Mouse (Mus musculus): ENCODE measurements around the gene Znhit6.

Znhit6 gene

DNA sequence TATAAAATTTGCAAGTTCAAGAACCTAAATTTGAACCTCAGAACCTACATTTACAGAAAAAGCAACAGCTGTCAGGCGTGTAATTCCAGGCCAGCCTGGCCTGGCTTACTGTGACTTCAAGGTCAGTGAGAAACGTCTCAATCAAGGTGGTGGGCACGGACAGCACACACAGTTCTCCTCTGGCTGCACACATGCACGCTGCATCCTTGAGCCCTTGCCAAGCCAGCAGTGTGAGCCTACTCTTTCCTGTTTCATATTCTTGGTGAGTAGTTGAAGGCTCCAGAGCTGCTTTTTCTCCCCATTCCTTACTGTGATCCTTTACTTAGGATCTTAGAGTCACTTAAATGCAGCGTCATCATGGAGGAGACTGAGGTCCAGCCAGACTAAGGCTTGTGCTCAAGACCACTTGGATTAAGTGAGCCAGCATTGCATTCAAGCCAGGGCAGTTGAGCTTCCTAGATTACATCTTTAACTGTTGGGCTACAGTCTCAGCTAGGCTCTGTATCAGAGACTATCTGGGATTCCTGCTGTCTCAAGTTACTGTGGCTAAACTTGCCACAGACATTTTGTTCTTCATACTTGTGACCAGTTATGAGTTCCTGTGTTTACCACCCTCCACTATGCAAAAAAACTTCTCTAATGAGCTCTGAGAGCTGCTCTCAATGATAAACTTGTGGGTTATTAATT, 29.6 kb downstream of the Znhit6 start:
- no peak for DNase-seq

DNA sequence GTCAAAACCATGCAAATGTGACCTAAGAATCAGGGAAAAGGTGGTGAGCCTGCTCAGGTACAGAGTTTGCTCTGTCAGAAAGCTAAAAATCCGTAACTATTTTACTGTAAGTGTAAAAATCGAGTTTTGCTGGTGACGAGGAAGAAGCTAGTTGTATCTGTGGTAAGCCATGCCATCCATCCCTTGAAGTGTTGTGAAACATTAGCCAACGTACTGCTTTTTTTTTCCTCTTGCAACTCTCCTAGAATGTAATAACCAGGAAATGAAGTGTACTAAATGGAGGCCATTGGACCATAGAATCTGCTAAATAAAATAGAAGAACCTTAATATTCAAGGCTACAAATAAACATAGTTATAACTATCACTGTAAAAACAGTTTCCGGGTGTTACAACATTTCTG, 32.3 kb downstream of the Znhit6 start:
- DNase-seq, result no peak

DNA sequence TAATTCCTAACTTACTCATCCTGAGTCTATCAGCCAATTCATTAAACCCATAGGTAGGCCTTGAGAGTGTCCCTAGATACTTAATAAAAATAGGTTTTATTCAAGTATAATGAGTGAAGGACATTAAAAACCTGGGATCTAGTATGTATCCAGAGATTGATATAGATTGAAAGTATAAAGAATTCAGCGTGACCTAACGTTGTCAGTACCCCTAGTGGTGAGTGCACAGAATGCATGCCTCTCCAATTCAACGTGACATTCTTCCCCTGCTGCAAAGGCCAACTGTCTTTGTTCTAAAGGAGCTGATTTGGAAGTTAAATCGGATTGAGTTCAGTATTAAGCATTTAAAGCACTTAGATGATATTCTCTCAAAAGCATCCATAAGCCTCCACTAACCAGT, 36.7 kb downstream of the Znhit6 start:
- DNase-seq, result no peak

DNA sequence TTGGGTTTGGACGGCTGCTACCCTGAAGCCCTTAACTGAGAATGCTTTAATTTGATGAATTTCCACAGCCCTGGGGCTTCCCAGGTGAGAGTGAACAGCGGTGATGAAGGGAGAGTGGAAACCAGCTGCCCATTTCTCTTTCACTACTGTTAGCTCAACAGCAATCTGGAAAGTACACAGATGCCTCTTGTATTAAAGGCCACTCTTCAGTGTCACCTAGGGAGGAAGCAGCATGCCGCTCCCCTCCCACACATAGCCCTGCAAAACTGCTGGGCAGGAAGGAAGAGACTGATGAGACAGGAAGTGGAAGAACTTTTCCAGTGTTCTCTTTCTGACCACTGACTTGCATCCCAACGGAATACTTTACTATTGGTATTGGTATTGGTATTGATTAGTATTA, 37.2 kb downstream of the Znhit6 start:
- no peak for DNase-seq

DNA sequence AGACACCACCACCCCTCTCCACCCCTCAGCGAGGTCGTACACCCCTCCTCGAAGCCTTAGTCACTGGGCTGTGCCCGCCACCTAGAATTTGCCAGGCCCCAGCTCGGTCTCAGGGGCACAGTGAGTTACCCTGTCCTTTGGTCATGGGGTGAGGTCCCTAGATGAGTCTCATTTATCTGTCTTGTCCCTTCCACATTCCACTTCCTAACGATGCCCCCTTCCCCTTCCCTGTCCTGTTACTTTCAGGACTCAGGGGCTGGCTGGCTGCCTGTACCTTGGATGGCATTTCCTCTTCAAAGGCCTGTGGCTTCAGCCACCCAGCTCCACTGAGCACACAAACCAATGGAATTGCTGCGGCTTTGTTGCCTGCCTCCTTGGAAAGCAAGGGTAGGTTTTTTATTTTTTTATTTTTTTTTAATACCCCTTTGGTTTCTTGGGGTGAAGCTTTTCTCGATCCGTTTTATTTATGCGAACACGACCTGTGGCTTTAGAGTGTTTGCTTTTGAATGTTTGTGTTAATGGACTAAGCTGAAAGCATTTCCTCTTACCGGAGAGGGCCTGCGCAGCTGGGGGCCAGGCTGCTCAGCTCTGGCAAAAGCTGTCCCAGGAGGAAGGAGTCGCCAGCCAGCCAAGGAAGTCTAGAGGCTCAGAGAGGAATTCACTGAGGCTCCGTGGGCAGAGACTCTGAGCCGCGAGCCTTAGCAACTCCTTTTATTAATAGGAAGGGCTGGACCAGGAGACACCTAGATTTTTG, 38.5 kb downstream of the Znhit6 start:
- DNase-seq, result no peak

DNA sequence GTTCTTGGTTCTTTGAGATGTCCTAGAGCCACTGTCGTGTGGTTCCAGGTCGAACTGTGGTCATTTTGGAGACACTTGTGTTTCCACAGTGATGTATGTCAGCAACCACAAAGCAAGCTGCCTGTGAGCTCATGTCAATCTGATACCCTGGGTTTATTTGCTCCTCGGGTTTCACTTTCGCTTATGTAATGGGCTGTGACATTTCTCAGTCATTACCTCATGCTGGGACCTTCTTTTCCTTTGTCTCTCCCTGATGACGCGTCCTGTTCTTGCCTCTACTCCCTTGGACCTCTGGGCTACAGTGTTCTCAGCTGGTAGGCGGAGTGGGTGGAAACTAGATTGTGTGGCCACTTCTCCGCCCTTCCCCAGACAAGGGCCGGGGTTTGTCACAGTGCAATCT, 42.3 kb downstream of the Znhit6 start:
- no peak for DNase-seq

DNA sequence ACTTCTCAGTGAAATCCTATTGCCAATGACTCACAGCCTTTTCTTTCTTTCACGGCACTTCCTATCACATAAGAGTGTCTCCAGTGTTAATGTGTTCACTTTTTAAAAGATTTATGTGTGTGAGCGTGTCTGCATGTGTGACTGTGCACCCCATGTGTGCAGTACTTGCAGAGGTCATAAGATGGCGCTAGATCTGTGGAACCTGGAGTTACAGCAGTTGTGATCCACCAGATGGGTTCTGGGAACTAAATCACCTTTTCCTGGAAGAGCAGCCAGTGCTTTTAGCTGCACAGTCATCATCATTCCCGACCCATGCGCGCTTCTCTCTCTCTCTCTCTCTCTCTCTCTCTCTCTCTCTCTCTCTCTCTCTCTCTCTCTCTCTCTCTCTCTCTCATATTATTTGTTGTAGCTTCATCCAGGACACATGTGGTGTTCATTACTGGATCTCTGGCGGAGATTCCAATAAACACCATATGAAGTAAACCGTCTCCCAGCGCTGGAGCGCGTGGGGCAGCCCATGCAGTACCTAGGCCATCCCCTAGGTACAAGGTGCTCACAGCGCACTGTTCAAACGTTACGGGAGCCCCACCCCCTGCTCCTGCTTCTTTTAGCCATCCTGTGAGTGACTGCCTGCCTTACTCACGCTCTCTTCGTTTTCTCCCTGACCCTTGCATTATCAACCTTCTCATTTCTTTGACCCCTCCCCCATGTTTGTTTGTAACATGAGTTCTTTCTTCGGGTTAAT, 43.8 kb downstream of the Znhit6 start:
- no peak for DNase-seq

DNA sequence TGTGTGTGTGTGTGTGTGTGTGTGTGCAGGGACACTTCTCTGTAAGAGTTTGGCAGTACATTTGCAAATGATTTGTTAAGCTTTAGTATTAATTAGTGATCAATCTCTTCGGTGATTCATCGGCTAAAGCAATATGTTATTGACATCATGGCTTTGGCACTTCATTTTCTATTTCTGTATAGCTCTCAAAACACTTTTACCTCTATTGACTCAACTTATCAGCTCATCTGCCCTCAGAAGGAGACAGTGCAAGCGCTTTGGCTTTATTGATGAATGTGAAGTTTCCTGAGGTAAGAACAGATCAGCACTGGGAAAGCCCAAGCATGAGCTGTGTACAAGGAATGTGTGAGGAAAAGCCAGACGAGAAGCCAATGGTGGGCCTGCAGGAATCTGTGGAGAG, 45.2 kb downstream of the Znhit6 start:
- no peak for DNase-seq

DNA sequence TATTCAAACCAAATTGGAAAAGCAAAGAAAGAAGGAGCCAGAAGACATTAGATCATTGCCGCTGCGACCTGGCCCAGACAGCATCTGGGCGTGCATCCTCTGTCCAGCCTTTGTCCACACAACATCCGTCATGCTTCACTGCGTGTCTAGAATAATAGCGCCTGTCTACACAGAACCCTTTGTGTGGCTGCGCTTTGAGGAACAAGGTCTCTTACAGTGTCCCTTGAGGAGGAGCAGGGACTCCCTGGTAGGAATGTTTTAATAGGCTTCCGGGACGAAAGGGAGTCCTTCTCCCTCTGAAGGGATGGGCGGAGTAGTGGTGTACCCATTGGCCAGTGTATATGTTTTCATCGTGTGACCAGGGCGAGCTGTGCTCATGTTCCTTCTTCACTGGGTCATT, 47.0 kb downstream of the Znhit6 start:
- no peak for DNase-seq

DNA sequence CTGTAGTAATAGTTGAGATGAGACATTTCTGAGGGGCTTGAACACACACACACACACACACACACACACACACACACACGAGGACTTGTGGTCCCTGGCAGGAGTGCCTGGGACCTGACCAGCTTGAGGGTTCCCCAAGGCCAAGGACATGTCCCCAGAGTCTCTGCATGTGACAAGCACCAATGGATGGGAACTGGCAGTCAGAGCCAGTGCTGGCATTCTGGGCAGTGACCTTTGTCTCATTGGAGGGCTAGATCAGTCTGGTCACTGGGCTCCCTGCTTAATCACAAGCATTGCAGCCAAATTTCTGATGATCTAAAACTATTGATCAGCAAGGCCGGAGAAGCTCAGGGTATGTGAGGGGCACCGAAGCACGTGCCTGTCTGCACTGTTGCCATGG, 48.8 kb downstream of the Znhit6 start:
- no peak for DNase-seq

DNA sequence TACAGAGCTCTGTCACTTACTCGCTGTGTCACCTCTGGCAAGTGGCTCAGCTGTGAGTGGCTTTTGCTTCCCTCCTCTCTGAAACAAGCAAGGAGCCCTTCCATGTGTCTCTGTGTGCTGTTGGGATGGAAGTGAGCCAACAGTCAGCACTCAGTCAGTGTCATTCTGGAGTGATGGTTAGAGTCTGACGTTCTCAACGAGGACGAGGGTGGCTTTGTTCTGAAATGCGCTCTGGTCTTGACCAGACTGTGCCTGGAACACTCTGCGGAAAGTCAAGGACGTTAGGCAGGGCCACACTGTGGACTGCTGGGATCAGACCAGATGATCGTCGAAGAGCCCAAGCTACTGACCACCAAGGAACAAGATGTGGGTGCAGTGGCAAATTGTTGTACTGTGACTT, 49.5 kb downstream of the Znhit6 start:
- no peak for DNase-seq

DNA sequence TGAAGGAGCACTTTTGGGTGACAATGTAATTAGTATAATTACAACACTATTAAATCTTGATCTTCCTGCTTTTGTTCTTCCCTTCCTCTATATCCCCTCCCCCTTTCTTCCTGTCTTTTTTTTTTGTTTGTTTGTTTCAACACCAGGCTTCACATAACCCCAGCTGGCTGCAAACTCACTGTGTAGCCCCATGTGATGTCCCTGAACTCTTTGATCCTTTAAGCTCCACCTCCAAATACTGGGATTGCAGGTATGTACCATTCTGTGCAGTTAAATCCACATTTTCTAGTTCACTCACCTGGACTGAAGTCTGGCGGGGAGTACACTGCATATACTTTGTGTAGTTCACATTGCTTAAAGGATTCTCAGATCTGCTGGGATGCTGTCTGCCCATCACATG, 50.1 kb downstream of the Znhit6 start:
- no peak for DNase-seq

DNA sequence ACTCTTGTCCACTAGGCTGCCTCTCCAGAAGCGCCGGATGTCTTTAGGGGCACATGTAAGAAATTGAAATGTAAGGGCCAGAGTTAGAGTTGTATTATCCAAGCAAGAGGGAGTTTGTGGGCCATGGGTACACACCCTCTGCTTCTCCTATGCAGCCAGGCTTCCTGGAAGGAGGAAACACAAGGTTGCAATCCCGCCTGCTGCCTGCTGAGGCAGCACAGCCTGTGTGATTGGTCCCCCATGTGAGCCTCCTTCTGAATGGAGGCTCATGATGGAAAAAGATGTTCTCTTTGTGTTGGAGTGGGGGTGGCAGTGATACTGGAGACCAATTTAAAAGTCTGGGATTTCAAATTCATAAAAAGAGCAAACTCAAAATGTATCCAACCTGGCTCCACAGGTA, 51.8 kb downstream of the Znhit6 start:
- DNase-seq, result no peak

DNA sequence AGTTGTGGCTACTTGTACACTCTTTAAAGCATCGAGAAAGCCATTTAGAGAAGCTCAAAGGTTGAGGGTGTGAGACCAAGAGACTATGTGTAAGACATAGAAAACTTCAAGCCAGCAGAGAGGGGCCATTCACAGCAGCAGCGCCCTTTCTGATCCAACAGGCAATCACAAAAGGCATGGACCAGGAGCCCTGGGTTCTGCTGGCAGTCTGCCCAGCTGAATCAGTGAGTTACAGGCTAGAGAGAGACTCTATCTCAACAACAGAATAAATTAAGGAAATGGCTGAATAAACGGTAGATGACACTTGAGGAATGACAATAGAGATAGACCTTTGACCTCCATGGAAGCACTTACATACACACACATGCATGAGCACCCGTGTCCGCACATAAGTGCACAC, 52.6 kb downstream of the Znhit6 start:
- no peak for DNase-seq

DNA sequence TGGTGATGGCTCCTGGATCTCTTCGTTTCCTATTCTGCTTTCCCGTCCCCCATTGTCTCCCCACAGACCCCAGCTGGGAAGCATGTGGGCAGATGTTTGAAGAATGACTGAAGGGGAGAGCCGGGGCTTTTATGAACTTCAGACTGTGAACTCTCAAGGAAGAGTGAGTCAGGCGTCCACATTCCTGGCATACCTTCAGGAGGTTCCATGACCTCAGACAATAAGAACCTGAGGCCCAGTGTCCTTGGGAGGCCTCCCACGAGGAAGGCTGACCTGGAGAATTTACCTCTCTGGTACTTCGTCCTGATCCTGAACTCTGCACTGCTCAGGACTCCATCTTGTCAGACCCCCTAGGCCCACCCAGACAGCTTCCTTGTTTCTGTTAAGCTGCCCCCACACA, 56.9 kb downstream of the Znhit6 start:
- DNase-seq, result no peak

DNA sequence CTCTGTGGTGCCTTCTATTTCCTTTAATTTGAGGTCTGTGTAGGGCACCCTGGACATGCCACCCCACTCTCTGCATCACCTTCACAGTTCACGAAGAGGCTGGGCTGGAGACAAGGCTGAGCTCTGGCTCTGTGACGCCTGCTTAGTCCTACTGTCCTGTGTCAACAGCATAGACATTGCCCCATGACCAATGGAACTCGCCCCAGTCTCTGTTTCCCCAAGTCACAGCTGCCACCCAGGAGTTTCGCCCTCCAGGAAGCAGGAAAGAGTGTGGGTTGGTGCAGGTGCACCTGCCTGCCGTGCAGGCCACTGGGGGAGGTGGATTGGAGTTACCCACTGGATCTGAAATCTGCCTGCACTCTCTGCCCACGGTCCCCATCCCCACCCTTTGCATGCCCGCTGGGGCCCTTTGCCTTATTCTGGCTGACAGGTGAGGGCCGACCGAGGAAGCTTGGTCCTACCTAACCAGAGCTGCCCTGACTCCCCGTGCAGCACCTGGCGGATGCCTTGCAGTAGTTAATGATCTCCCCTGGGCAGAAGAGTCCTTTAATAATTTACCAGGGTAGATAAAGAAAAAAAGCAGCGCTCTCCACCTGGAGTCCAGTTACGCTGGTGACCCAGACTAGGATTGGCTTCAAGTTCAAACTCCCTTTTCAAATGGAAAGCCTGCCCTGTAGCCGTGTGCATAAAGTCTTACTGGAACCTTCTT, 58.2 kb downstream of the Znhit6 start:
- no peak for DNase-seq

DNA sequence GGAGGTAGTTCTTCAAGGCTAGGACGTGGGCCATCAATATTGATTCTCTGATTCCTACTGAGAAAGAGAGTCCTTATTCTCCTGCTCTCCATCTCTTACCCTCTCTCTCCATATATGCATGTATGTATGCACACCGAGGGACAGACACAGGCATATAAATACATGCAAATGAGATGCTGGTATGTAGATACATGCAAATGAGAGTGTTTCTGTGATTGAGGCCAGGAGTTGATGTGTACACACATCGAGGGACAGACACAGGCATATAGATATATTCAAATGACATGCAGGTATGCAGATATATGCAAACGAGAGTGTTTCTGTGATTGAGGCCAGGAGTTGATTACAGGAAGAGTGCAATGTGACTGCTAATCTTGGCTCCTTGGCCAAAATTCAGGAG, 64.2 kb downstream of the Znhit6 start:
- DNase-seq, result no peak

DNA sequence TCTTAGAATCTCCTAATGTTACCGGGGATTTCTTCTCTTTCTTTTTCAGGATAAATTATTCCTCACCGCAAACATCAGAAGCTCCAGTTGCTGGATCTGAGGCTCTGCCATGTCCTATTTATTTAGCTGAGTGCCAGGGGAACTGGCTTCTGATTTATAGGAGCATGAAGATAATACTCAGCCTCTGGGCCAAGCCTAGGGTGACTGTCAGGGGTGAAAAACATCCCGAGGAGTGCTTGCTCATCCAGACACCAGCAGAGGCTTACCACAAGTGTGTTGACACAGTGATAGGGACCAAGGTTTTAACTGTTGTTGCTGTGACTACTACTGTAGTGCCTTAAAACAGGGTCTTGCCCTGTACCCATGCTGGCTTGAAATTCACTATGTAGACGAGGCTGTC, 64.6 kb downstream of the Znhit6 start:
- no peak for DNase-seq

DNA sequence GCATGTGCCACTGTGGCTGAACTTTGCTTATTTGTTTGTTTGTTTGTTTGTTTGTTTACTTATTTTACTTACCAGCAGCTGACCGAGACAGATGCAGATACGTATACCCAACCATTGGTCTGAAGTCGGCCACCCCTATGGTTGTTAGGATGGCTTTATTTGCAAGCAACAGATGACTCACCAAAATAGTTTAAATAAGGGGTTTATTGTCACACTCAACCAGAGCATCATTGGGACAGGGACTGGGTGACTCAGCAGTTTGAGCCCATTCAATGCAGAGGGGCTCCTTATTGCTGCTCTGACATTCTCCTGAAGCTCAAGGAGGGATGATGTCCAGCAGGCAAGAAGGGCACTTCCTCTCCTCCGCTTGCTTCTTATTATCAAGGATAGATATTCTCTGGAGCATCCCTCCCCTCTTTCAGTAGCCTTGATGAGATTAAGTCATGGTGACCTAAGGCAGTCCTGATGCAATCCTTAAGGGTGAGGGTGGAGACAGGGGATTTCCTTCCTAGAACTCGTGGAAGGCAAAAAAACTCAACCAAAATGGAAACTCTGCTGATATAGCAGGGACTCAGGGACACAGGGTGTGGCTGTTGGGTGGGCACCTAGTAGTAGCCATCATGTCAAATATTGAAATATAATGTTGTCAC, 65.2 kb downstream of the Znhit6 start:
- DNase-seq, result no peak

DNA sequence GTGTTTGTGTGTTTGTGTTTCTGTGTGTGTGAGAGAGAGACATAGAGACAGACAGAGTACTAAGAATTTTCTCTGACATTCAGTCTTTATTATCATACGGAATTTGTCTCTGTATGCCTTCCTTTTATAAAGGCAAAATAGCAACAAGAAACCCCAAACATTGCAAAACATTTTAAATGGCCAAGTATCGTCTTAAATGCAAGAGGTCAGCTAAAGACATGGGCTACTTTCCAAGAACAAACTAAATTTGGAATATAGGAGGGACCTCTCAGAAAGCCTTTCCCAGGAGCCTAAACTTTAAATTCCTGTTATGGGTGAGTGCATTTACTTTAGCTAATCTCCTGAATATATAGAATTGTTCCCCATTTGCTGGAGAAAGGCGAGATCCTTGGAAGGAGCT, 65.9 kb downstream of the Znhit6 start:
- DNase-seq, result no peak

DNA sequence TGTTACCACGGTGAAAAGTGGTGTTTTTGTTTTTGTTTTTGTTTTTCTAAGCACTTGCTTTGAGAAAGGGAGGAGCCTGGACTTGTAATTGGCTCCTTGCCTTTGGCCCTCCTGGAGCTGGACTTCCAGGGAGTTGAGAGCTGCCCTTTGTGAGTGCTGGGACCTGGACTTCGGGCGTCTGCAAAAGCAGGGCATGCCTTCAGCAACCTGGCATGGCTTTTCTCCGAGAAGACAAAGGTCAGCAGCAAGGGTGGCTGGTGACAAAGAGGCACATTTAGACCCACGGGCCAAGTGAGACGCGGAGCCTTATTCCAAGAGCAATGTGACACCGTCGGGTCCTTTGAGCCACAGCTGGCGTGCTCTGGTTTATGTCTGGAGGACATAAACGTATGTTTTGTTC, 66.9 kb downstream of the Znhit6 start:
- no peak for DNase-seq

DNA sequence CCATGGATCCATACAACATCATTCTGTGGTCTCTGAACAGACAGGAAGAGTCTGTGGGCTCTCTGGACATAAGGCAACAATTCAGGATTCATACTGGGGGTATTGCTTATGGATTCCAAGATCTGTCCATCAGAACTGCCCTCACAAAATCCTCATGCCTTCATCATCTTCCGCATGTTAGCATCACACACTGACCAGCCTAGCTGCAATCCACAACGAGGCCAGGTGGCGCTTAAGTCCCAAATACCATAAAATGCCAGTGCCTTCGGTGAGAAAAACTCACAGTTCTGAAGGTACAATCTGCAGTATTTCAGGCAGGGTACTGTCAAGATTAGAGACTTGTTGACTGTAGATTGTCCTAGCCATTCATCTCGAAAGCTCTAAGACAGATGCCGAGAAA, 69.5 kb downstream of the Znhit6 start:
- no peak for DNase-seq

DNA sequence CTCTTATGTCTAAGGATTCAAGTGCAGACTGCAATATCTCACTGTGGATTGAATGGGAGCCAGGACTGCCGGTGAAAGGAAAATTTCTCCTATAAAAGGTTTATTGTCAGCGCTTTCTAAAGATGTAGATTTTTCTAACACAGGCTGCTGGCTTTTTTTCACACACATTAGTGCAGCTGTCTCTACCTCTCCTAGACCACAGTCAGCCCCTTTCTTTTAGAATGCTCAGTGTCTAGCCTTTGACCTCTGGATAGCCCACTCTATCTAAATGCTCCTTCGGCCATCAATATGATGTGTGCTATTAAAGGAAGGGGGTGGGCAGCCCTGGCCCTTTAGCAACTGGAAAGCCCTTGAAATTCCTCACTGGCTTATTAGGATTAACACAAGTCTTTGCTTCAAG, 70.0 kb downstream of the Znhit6 start:
- no peak for DNase-seq
